11 mouse cellular contexts compared by ENCODE assay signal in genomic region chr3:28374738-28375510, GRCm38 (mm10).
"Had no signal": no experiment of that assay in that cellular context is flagged by ENCODE, and none has a peak within 500 bp of the region (broad histone marks: within the 10 kb centered on the region; RNA-seq: fewer than 3 reads in every experiment).

No protein-coding gene starts in this region.

- DNase-seq: kidney, adult 18-20 months; kidney, postnatal 10 days; kidney, postnatal 4 days; right cerebral cortex, postnatal 14 days; thymus, postnatal 4 days had no signal

- H3K27ac ChIP-seq: left cerebral cortex, adult 2 months; limb, embryonic 10.5 days; liver, embryonic 15.5 days; lung, embryonic 15.5 days; midbrain, embryonic 13.5 days; stomach, postnatal 0 days had no signal

- H3K4me3 ChIP-seq: left cerebral cortex, adult 2 months; limb, embryonic 10.5 days; liver, embryonic 15.5 days; lung, embryonic 15.5 days; midbrain, embryonic 13.5 days had no signal
